Mouse (Mus musculus) lung, postnatal 0 days (tissue): ENCODE data around the gene Ppt1.

Source experiments
- CTCF ChIP-seq: IDR thresholded peaks from 2 replicates; pipeline ENCODE4 v1.5.1; 2016; ENCODE audit warnings: antibody characterized with exemption, mild to moderate bottlenecking
- EP300 ChIP-seq: IDR thresholded peaks from 2 replicates; pipeline ENCODE4 v1.6.1; 2016; ENCODE audit warnings: antibody characterized with exemption, mild to moderate bottlenecking, control low read depth

- TF ChIP-seq EP300 (no peak), CTCF (no peak)
Observed at GRCm38 (mm10) chr4:122827651-122828050, 8.4 kb upstream of the Ppt1 start.
